Mouse (Mus musculus) small intestine, adult 2 months (tissue): ENCODE measurements around the gene Dock6.

ENCODE experiments used
- CTCF ChIP-seq: fragments of 200-500 bp; IDR thresholded peaks from 2 replicates; pipeline ENCODE4 v1.5.1; 2012; ENCODE audit warnings: low read depth, mild to moderate bottlenecking, control low read depth, inconsistent platforms, low read length, moderate library complexity, mixed read lengths; ENCODE audit not compliant: insufficient replicate concordance, insufficient read length; ENCODE audit errors: extremely low read depth
- POLR2A ChIP-seq: fragments of 200-500 bp; IDR thresholded peaks from 2 replicates; pipeline ENCODE4 v1.6.1; 2012; ENCODE audit warnings: low read depth, mild to moderate bottlenecking, control low read depth, inconsistent platforms, low read length, moderate library complexity

GRCm38 (mm10) chr9:21784517-21785307 lies 67.7 kb downstream of the Dock6 start:
- TF ChIP-seq POLR2A (no peak), CTCF (no peak)
